Mouse (Mus musculus) gastrocnemius, postnatal 36 days (tissue): ENCODE measurements around the gene Rbm4. TPM values are rescaled to one million over a fixed set of nuclear protein-coding genes. Genes with fewer than 3 reads are reported as not detected.
"Not testable (repeated sequence)": the region's sequence is repeated elsewhere in the genome, so short reads cannot be mapped to it uniquely, and the experiment has no call there.

Experiments
- DNase-seq, 2 experiments: peaks; one replicate each; pipeline ENCODE4 v3.0.0; 2022
- intact Hi-C: fragments of 180-260 bp; cut with DNase I; formaldehyde crosslinking; loops from one replicate; pipeline ENCODE4 v1.15.1; 2025
- total RNA-seq, 2 experiments: library from RNA; stranded (reverse); gene quantifications; 2 replicates each; pipeline ENCODE4 v1.2.3; 2021

The Rbm4 gene
- total RNA-seq, 2 experiments from 2014 or later: 28.3 to 31.0 TPM

GRCm38 (mm10) chr19:4802691-4803091 is 9.0 kb upstream of the Rbm4 start:
- intact Hi-C loops: no loop called here
- DNase-seq: no peak

GRCm38 (mm10) chr19:4799083-4799482 is 5.4 kb upstream of the Rbm4 start:
- intact Hi-C loops: no loop called here

GRCm38 (mm10) chr19:4797846-4798245 is 4.1 kb upstream of the Rbm4 start:
- DNase-seq: no peak
- intact Hi-C loops: no loop called here

More at GRCm38 (mm10) chr19:4799083-4799482, 5.4 kb upstream of the Rbm4 start:
- DNase-seq: no peak

- DNase-seq: no peak
- intact Hi-C loops: no loop called here
These were observed 2.2 kb upstream of the Rbm4 start for GRCm38 (mm10) chr19:4795929-4796328.

- DNase-seq: no peak
- intact Hi-C loops: no loop called here
These were observed 345 bp downstream of the Rbm4 start for GRCm38 (mm10) chr19:4793281-4793830.

GRCm38 (mm10) chr19:4786313-4786712 is 7.4 kb downstream of the Rbm4 start:
- DNase-seq: no peak
- intact Hi-C loops: no loop called here

- intact Hi-C loops: no loop called here
- no peak for DNase-seq
These were observed 8.5 kb downstream of the Rbm4 start for GRCm38 (mm10) chr19:4785206-4785605.

GRCm38 (mm10) chr19:4782891-4783290 is 10.8 kb downstream of the Rbm4 start:
- DNase-seq: no peak
- intact Hi-C loops: no loop called here

- DNase-seq: no peak
- intact Hi-C loops: no loop called here
These were observed 20.9 kb downstream of the Rbm4 start for GRCm38 (mm10) chr19:4772785-4773184.

- intact Hi-C loops: no loop called here
- DNase-seq: no peak
These were observed 26.1 kb downstream of the Rbm4 start for GRCm38 (mm10) chr19:4767507-4768148.

GRCm38 (mm10) chr19:4762876-4763275 is 30.8 kb downstream of the Rbm4 start:
- DNase-seq: no peak
- intact Hi-C loops: no loop called here

- intact Hi-C loops, DNase-seq: not testable (repeated sequence)
These were observed 33.2 kb downstream of the Rbm4 start for GRCm38 (mm10) chr19:4760544-4760943.

- no peak for DNase-seq
- intact Hi-C loops: loop anchor here (5.0 to 10.0 kb wide), 2 partner anchors 55 to 248 kb away; partner anchors contain the start of genes Gm21992 and Rbm14
These were observed 36.8 kb downstream of the Rbm4 start for GRCm38 (mm10) chr19:4756921-4757320.

GRCm38 (mm10) chr19:4756193-4756911 is 37.3 kb downstream of the Rbm4 start, which contains the start of gene Rbm4b:
Rbm4b (plus strand) TSS chr19:4756497.
- DNase-seq: peak; percentile 92 to 95
- intact Hi-C loops: loop anchor here (5.0 to 10.0 kb wide), 2 partner anchors 56 to 248 kb away; partner anchors contain the start of genes Gm21992 and Rbm14

- peak; percentile 79 to 87 for DNase-seq
- intact Hi-C loops: loop anchor here (1.0 to 10.0 kb wide), 3 partner anchors 57 to 249 kb away; partner anchors contain the start of genes Gm21992 and Rbm14
These were observed 38.0 kb downstream of the Rbm4 start for GRCm38 (mm10) chr19:4755565-4756192.

- intact Hi-C loops: loop anchor here (10.0 kb wide), 1 partner anchor 255 kb away; no protein-coding TSS in a partner anchor
- no peak for DNase-seq
These were observed 43.7 kb downstream of the Rbm4 start for GRCm38 (mm10) chr19:4749975-4750374.

- intact Hi-C loops: no loop called here
- DNase-seq: no peak
These were observed 45.2 kb downstream of the Rbm4 start for GRCm38 (mm10) chr19:4748493-4748892.

GRCm38 (mm10) chr19:4747631-4748312 is 45.9 kb downstream of the Rbm4 start:
- no peak for DNase-seq
- intact Hi-C loops: no loop called here

- intact Hi-C loops: no loop called here
- DNase-seq: peak; percentile 53
These were observed 47.1 kb downstream of the Rbm4 start for GRCm38 (mm10) chr19:4746611-4747010.

GRCm38 (mm10) chr19:4745681-4746080 is 48.0 kb downstream of the Rbm4 start:
- no peak for DNase-seq
- intact Hi-C loops: loop anchor here (2.0 kb wide), 2 partner anchors 117 to 247 kb away; partner anchors contain the start of gene 2010003K11Rik
